Mouse (Mus musculus): ENCODE data around the gene Asic2. TPM values are rescaled to one million over a fixed set of nuclear protein-coding genes. Genes with fewer than 3 reads are reported as not detected.
A peak's percentile ranks its signal among the peaks of the same experiment; 100 is the strongest.

Gene Asic2
- polyA plus RNA-seq, 1 experiment = 0.75 TPM

DNA sequence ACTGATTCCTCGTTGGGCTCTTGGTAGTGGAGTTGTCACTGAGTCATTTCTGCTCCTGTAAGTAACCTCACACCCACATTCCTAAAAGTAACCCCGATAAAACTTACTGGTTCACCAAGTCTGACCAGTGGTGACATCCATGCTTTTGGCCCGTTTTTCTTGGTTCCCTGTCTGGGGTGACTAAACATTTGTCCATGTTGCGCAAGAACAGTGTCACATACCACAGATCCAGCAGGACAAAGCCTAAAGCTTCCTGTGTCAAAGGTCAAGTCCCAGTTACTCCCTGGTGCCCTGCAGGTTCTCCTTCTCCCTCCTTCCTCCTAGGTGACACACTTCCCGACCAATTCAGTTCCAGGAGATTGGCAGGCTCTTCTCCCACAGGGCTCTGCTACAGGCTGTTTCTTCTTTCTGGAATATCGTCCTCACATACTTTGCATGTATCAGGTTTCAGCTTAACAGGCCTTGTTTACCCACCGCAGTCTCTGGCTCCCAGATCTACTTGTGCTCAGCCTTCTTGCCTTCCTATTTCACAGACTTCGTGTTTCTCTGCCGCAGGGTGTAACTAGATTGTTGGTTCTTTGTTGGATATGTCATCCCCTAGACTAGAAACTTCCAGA is 991.9 kb downstream of the Asic2 start:
- Histone ChIP-seq H3K4me3 (ENCODE audit: insufficient read depth, low read depth, low read length) (no peak overlapping the region), H3K27ac (ENCODE audit: insufficient read depth, low read depth, low read length) (no peak overlapping the region), H3K36me3 (ENCODE audit: control insufficient read depth, insufficient read depth, low read length) (no peaks in the 10 kb centered on the region), H3K4me1 (ENCODE audit: control insufficient read depth, insufficient read depth, low read length) (no peaks in the 10 kb centered on the region), H3K27me3 (replicated peaks; ENCODE audit: control insufficient read depth, insufficient read depth, low read length) (no peaks in the 10 kb centered on the region)
- DNase-seq = peak; percentile 3
- no peak for TF ChIP-seq CTCF (conservative IDR thresholded peaks at IDR 0.05; ENCODE audit: insufficient read depth, insufficient read length, low read depth, low read length)
- no peak for TF ChIP-seq POLR2A (IDR thresholded peaks at IDR 0.05; ENCODE audit: low read depth, low read length)
- 43% methylated on average over 9 of the region's 9 CpGs for WGBS

GRCm38 (mm10) chr11:80974616-80975015 is 993.6 kb downstream of the Asic2 start:
- DNase-seq = no peak
- H3K27me3 ChIP-seq (replicated peaks; ENCODE audit: control insufficient read depth, insufficient read depth, low read length) = no peaks in the 10 kb centered on the region
- WGBS = 82% methylated on average over 5 of the region's 5 CpGs

DNA sequence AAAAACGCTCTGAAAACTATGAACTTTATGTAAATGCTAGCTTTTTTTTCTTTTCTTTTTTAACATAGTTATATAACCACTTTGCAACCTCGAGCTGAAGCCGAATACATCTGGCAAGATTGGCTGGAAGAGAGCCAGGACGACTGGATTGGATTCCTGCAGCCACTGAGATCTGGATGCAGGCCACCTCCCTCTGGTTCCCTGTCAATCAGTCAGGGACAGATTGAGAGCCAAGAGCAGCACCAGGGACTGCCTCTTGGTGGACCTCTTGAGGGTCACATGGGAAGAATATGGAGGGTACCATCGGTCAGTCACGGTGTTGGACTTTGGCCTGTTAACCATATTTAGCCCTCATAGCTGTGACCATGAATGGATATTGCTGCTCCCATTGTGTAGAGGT is 994.3 kb downstream of the Asic2 start:
- Histone ChIP-seq H3K36me3 (ENCODE audit: control insufficient read depth, insufficient read depth, low read length) (no peaks in the 10 kb centered on the region), H3K27ac (ENCODE audit: insufficient read depth, low read depth, low read length) (no peak overlapping the region), H3K4me3 (ENCODE audit: insufficient read depth, low read depth, low read length) (no peak overlapping the region), H3K27me3 (replicated peaks; ENCODE audit: control insufficient read depth, insufficient read depth, low read length) (no peaks in the 10 kb centered on the region), H3K4me1 (ENCODE audit: control insufficient read depth, insufficient read depth, low read length) (no peaks in the 10 kb centered on the region)
- no peak for TF ChIP-seq CTCF (conservative IDR thresholded peaks at IDR 0.05; ENCODE audit: insufficient read depth, insufficient read length, low read depth, low read length)
- no peak for TF ChIP-seq POLR2A (IDR thresholded peaks at IDR 0.05; ENCODE audit: low read depth, low read length)
- 63% methylated on average over 6 of the region's 6 CpGs for WGBS
- DNase-seq = peak; percentile 56

More at GRCm38 (mm10) chr11:80974616-80975015, 993.6 kb downstream of the Asic2 start:
- no peak for TF ChIP-seq POLR2A (IDR thresholded peaks at IDR 0.05; ENCODE audit: low read depth, low read length)
- no peak for TF ChIP-seq CTCF (conservative IDR thresholded peaks at IDR 0.05; ENCODE audit: insufficient read depth, insufficient read length, low read depth, low read length)
- H3K27ac ChIP-seq (ENCODE audit: insufficient read depth, low read depth, low read length) = no peak overlapping the region
- H3K36me3 ChIP-seq (ENCODE audit: control insufficient read depth, insufficient read depth, low read length) = no peaks in the 10 kb centered on the region
- H3K4me3 ChIP-seq (ENCODE audit: insufficient read depth, low read depth, low read length) = no peak overlapping the region
- no peaks in the 10 kb centered on the region for H3K4me1 ChIP-seq (ENCODE audit: control insufficient read depth, insufficient read depth, low read length)

- no peak for TF ChIP-seq POLR2A (IDR thresholded peaks at IDR 0.05; ENCODE audit: low read depth, low read length)
- Histone ChIP-seq H3K4me3 (ENCODE audit: insufficient read depth, low read depth, low read length) (no peak overlapping the region), H3K36me3 (ENCODE audit: control insufficient read depth, insufficient read depth, low read length) (no peaks in the 10 kb centered on the region), H3K27ac (ENCODE audit: insufficient read depth, low read depth, low read length) (no peak overlapping the region), H3K27me3 (replicated peaks; ENCODE audit: control insufficient read depth, insufficient read depth, low read length) (no peaks in the 10 kb centered on the region), H3K4me1 (ENCODE audit: control insufficient read depth, insufficient read depth, low read length) (no peaks in the 10 kb centered on the region)
- no peak for DNase-seq
- 94% methylated on average over 8 of the region's 8 CpGs for WGBS
These were observed 995.0 kb downstream of the Asic2 start for GRCm38 (mm10) chr11:80973273-80973672.

GRCm38 (mm10) chr11:80967544-80967943 is 1000.7 kb downstream of the Asic2 start:
- Histone ChIP-seq H3K27ac (ENCODE audit: insufficient read depth, low read depth, low read length) (no peak overlapping the region), H3K4me3 (ENCODE audit: insufficient read depth, low read depth, low read length) (no peak overlapping the region), H3K4me1 (ENCODE audit: control insufficient read depth, insufficient read depth, low read length) (no peaks in the 10 kb centered on the region), H3K36me3 (ENCODE audit: control insufficient read depth, insufficient read depth, low read length) (no peaks in the 10 kb centered on the region), H3K27me3 (replicated peaks; ENCODE audit: control insufficient read depth, insufficient read depth, low read length) (no peaks in the 10 kb centered on the region)
- DNase-seq = no peak
- WGBS = 56% methylated on average over 5 of the region's 5 CpGs
- TF ChIP-seq CTCF (conservative IDR thresholded peaks at IDR 0.05; ENCODE audit: insufficient read depth, insufficient read length, low read depth, low read length) (no peak), POLR2A (IDR thresholded peaks at IDR 0.05; ENCODE audit: low read depth, low read length) (no peak)

DNA sequence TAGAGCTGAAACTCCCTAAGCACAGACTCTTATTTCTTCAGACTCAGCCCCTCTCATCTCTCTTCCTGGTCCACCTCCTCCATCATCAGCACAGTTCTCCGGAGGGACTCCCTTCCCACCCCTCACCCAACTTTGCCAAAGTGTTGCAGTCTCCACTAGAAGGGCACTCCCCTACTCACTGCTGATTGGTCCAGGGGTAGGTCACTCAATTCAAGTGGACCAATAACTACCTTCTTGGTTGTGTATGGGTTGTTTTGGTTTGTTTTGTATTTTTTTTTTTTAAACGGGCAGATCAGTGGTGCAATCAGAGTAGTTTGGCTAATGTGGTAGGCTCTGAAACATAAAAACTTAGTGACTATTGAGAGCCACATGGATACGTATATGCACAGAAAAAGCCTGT is 1002.2 kb downstream of the Asic2 start:
- 41% methylated on average over 3 of the region's 3 CpGs for WGBS

GRCm38 (mm10) chr11:80961326-80961725 is 1006.9 kb downstream of the Asic2 start:
- Histone ChIP-seq H3K27ac (ENCODE audit: insufficient read depth, low read depth, low read length) (no peak overlapping the region), H3K4me3 (ENCODE audit: insufficient read depth, low read depth, low read length) (no peak overlapping the region), H3K4me1 (ENCODE audit: control insufficient read depth, insufficient read depth, low read length) (no peaks in the 10 kb centered on the region), H3K27me3 (replicated peaks; ENCODE audit: control insufficient read depth, insufficient read depth, low read length) (no peaks in the 10 kb centered on the region), H3K36me3 (ENCODE audit: control insufficient read depth, insufficient read depth, low read length) (no peaks in the 10 kb centered on the region)
- 62% methylated on average over 1 of the region's 1 CpGs for WGBS
- no peak for DNase-seq
- TF ChIP-seq POLR2A (IDR thresholded peaks at IDR 0.05; ENCODE audit: low read depth, low read length) (no peak), CTCF (conservative IDR thresholded peaks at IDR 0.05; ENCODE audit: insufficient read depth, insufficient read length, low read depth, low read length) (no peak)

More for the DNA sequence above, 1002.2 kb downstream of the Asic2 start:
- H3K27ac ChIP-seq (ENCODE audit: insufficient read depth, low read depth, low read length) = no peak overlapping the region
- H3K27me3 ChIP-seq (replicated peaks; ENCODE audit: control insufficient read depth, insufficient read depth, low read length) = no peaks in the 10 kb centered on the region
- no peak for TF ChIP-seq POLR2A (IDR thresholded peaks at IDR 0.05; ENCODE audit: low read depth, low read length)
- no peak for TF ChIP-seq CTCF (conservative IDR thresholded peaks at IDR 0.05; ENCODE audit: insufficient read depth, insufficient read length, low read depth, low read length)
- H3K4me1 ChIP-seq (ENCODE audit: control insufficient read depth, insufficient read depth, low read length) = no peaks in the 10 kb centered on the region
- H3K4me3 ChIP-seq (ENCODE audit: insufficient read depth, low read depth, low read length) = no peak overlapping the region
- no peaks in the 10 kb centered on the region for H3K36me3 ChIP-seq (ENCODE audit: control insufficient read depth, insufficient read depth, low read length)
- no peak for DNase-seq
